Mouse (Mus musculus): ENCODE measurements around the gene Mctp1.

- TF ChIP-seq POLR2A (IDR thresholded peaks at IDR 0.05; ENCODE audit: borderline replicate concordance, low read depth, low read length), result no peak
- no peak for TF ChIP-seq CTCF (IDR thresholded peaks at IDR 0.05; ENCODE audit: low read depth, low read length)
These were observed 663.0 kb downstream of the Mctp1 start for GRCm38 (mm10) chr13:77047179-77047931.
